Mouse (Mus musculus) lung, embryonic 16.5 days (tissue): ENCODE measurements at regions not wholly inside any gene's neighbourhood (a gene's known extent, or its start where the extent isn't known, plus 50 kb on each side); places are given as distances from the start of the nearest gene placed in this dataset.

ENCODE experiments used
- ATAC-seq: fragments of 200-750 bp; cut with Nextera tagmentation; 2 replicates; pipeline ENCODE4 v1.8.0; 2017; ENCODE audit warnings: low read depth, mild to moderate bottlenecking, moderate library complexity
- H3K27ac ChIP-seq: fragments of 300-500 bp; sonication (generic); 2 replicates; pipeline ENCODE4 v1.5.1; 2014; ENCODE audit warnings: mild to moderate bottlenecking, control low read depth, low read length
- H3K27me3 ChIP-seq: fragments of 300-500 bp; sonication (generic); 2 replicates; pipeline ENCODE4 v1.6.1; 2014; ENCODE audit warnings: low read depth, low read length, mixed read lengths; ENCODE audit not compliant: control insufficient read depth, insufficient read depth
- H3K36me3 ChIP-seq: fragments of 300-500 bp; sonication (generic); 2 replicates; pipeline ENCODE4 v1.6.1; 2014; ENCODE audit warnings: low read length; ENCODE audit not compliant: control insufficient read depth, insufficient read depth
- H3K4me1 ChIP-seq: fragments of 300-500 bp; sonication (generic); replicated peaks from 2 replicates; pipeline ENCODE4 v1.6.1; 2014; ENCODE audit warnings: low read length, mixed read lengths; ENCODE audit not compliant: control insufficient read depth, insufficient read depth
- H3K4me2 ChIP-seq: fragments of 300-500 bp; sonication (generic); 2 replicates; pipeline ENCODE4 v1.6.1; 2014; ENCODE audit warnings: low read depth, low read length, control low read depth
- H3K4me3 ChIP-seq: fragments of 300-500 bp; sonication (generic); 2 replicates; pipeline ENCODE4 v1.5.1; 2014; ENCODE audit warnings: mild to moderate bottlenecking, low read length, control low read depth
- H3K9ac ChIP-seq: fragments of 300-500 bp; sonication (generic); 2 replicates; pipeline ENCODE4 v1.6.1; 2014; ENCODE audit warnings: low read length, control low read depth
- H3K9me3 ChIP-seq: fragments of 300-500 bp; sonication (generic); 2 replicates; pipeline ENCODE4 v1.6.1; 2016; ENCODE audit warnings: low read length; ENCODE audit not compliant: control insufficient read depth
- WGBS: fragments of 180-500 bp; shearing (Covaris S2); extraction: QIAGEN DNeasy Blood & Tissue Kit; methylation state at CpG from one replicate; pipeline ENCODE4 v1.1.7; 2014; 5-methylcytosine and 5-hydroxymethylcytosine counted together

- Histone ChIP-seq H3K27ac (peak overlapping the region; percentile 72), H3K9ac (no peak overlapping the region)
- ATAC-seq = peak; percentile 91
Measured at GRCm38 (mm10) chr1:186177019-186177418, 59.9 kb upstream of the Lyplal1 start.

GRCm38 (mm10) chr1:186173472-186174014 lies 56.4 kb upstream of the Lyplal1 start:
- H3K36me3 ChIP-seq = no peaks in the 10 kb centered on the region
- WGBS = 43% methylated on average over 8 of the region's 8 CpGs
- no peak for ATAC-seq

More at GRCm38 (mm10) chr1:186177019-186177418, 59.9 kb upstream of the Lyplal1 start:
- no peaks in the 10 kb centered on the region for H3K9me3 ChIP-seq
- no peaks in the 10 kb centered on the region for H3K27me3 ChIP-seq
- H3K4me3 ChIP-seq = no peak overlapping the region
- H3K4me2 ChIP-seq = no peak overlapping the region
- H3K4me1 ChIP-seq = peaks cover 3% of the 10 kb centered on the region; the same call in 1 of the 2 replicates
- no peaks in the 10 kb centered on the region for H3K36me3 ChIP-seq
- WGBS = 22% methylated on average over 3 of the region's 3 CpGs

GRCm38 (mm10) chr1:186171691-186172090 lies 54.6 kb upstream of the Lyplal1 start:
- Histone ChIP-seq H3K9me3 (no peaks in the 10 kb centered on the region), H3K27ac (no peak overlapping the region), H3K27me3 (no peaks in the 10 kb centered on the region), H3K4me3 (no peak overlapping the region), H3K9ac (no peak overlapping the region), H3K4me1 (no peaks in the 10 kb centered on the region), H3K4me2 (no peak overlapping the region), H3K36me3 (no peaks in the 10 kb centered on the region)
- no peak for ATAC-seq
- 82% methylated on average over 6 of the region's 6 CpGs for WGBS

More at GRCm38 (mm10) chr1:186173472-186174014, 56.4 kb upstream of the Lyplal1 start:
- Histone ChIP-seq H3K27ac (no peak overlapping the region), H3K4me1 (peaks cover 3% of the 10 kb centered on the region; the same call in 1 of the 2 replicates), H3K9ac (no peak overlapping the region), H3K9me3 (no peaks in the 10 kb centered on the region), H3K4me2 (no peak overlapping the region), H3K4me3 (no peak overlapping the region), H3K27me3 (no peaks in the 10 kb centered on the region)
